In genomic region chr16:33023750-33024149, GRCm38 (mm10) we compare ENCODE assay signal across 8 mouse cellular contexts. TPM values are rescaled to one million over a fixed set of nuclear protein-coding genes. Genes with fewer than 3 reads are reported as not detected.
DNase-seq lines count a peak whose midpoint lies in the region; ATAC-seq lines count a peak whose summit lies in the region.

No protein-coding gene starts in this region.

- no peak overlapping the region for H3K9ac ChIP-seq in liver, embryonic 12.5 days
- H3K9ac ChIP-seq in intestine, embryonic 15.5 days, result no peak overlapping the region

- intact Hi-C loops in left cerebral cortex, postnatal 14 days (cut with DNase I), result loop anchor here (10.0 kb wide), 1 partner anchor 131 kb away; no protein-coding TSS in a partner anchor

- no peak overlapping the region for H3K27ac ChIP-seq in liver, embryonic 12.5 days
- H3K27ac ChIP-seq in intestine, embryonic 15.5 days, result no peak overlapping the region

- H3K4me3 ChIP-seq in liver, embryonic 12.5 days, result no peak overlapping the region
- no peak overlapping the region for H3K4me3 ChIP-seq in intestine, embryonic 15.5 days (replicated peaks)

- H3K27me3 ChIP-seq in liver, embryonic 12.5 days (replicated peaks), result no peaks in the 10 kb centered on the region
- no peaks in the 10 kb centered on the region for H3K27me3 ChIP-seq in intestine, embryonic 15.5 days (replicated peaks)
- H3K27me3 ChIP-seq in splenic B cell, adult 2 months (ENCODE audit: control insufficient read depth, insufficient read depth, low read length, poor library complexity, severe bottlenecking), result no peaks in the 10 kb centered on the region

- H3K4me1 ChIP-seq in liver, embryonic 12.5 days, result no peaks in the 10 kb centered on the region
- H3K4me1 ChIP-seq in intestine, embryonic 15.5 days (replicated peaks), result peaks cover 8% of the 10 kb centered on the region; the same call in 1 of the 2 replicates

- ATAC-seq in liver, embryonic 12.5 days, result no peak
- ATAC-seq in intestine, embryonic 15.5 days, result peak; percentile 74

- H3K4me2 ChIP-seq in liver, embryonic 12.5 days, result no peak overlapping the region
- H3K4me2 ChIP-seq in intestine, embryonic 15.5 days (replicated peaks), result no peak overlapping the region

- DNase-seq in liver, result peak; percentile 85
- DNase-seq in cerebellum, postnatal 25 days, result peak; percentile 75 to 87
- peak; percentile 79 to 86 for DNase-seq in frontal cortex, postnatal 36 days (ENCODE audit: low spot score in 2 of 2)
- DNase-seq in left cerebral cortex, postnatal 14 days (ENCODE audit: low spot score in 2 of 2), result peak; percentile 82 to 87
- DNase-seq in monocyte, adult 2 months (ENCODE audit: low read depth in 1 of 2, low spot score in 2 of 2), result peak; percentile 62
- DNase-seq in splenic B cell, adult 2 months (ENCODE audit: low read depth, low spot score), result peak; percentile 90

- no peaks in the 10 kb centered on the region for H3K36me3 ChIP-seq in liver, embryonic 12.5 days
- H3K36me3 ChIP-seq in intestine, embryonic 15.5 days, result no peaks in the 10 kb centered on the region
- no peaks in the 10 kb centered on the region for H3K36me3 ChIP-seq in splenic B cell, adult 2 months (ENCODE audit: control insufficient read depth, insufficient read depth, low read length, poor library complexity, severe bottlenecking)

- H3K9me3 ChIP-seq in liver, embryonic 12.5 days (replicated peaks), result no peaks in the 10 kb centered on the region
- H3K9me3 ChIP-seq in intestine, embryonic 15.5 days, result no peaks in the 10 kb centered on the region

- 2% methylated on average over 4 of the region's 4 CpGs for WGBS in liver, embryonic 12.5 days (ENCODE audit: insufficient replicate concordance)
- WGBS in intestine, embryonic 15.5 days, result 4% methylated on average over 4 of the region's 4 CpGs

RNA-seq across cellular contexts. Expression of gene Iqcg, which starts 32.3 kb away (rescaled TPM):
- polyA plus RNA-seq in liver, embryonic 12.5 days (2016; fragmentation: Nextera tagmentation; extraction: Ambion mirVana), result 1.4 and 1.7 TPM in 2 replicates
- 1.7 and 1.9 TPM in 2 replicates for polyA plus RNA-seq in intestine, embryonic 15.5 days (2015; fragmentation: Nextera tagmentation; extraction: Ambion mirVana)
- 1 to 10 TPM; 4.4 to 6.2 TPM for total RNA-seq in left cerebral cortex, postnatal 14 days (2021)

RNA-seq across cellular contexts. Expression of gene Rpl35a, which starts 32.5 kb away (rescaled TPM):
- 867 and 937 TPM in 2 replicates for polyA plus RNA-seq in liver, embryonic 12.5 days (2016; fragmentation: Nextera tagmentation; extraction: Ambion mirVana)
- polyA plus RNA-seq in intestine, embryonic 15.5 days (2015; fragmentation: Nextera tagmentation; extraction: Ambion mirVana), result 1,031 and 1,044 TPM in 2 replicates
- total RNA-seq in left cerebral cortex, postnatal 14 days (2021), result 100 to 1,000 TPM; 237 to 241 TPM

RNA-seq across cellular contexts. Expression of gene Lmln, which starts 38.6 kb away (rescaled TPM):
- 1.1 and 1.2 TPM in 2 replicates for polyA plus RNA-seq in liver, embryonic 12.5 days (2016; fragmentation: Nextera tagmentation; extraction: Ambion mirVana)
- polyA plus RNA-seq in intestine, embryonic 15.5 days (2015; fragmentation: Nextera tagmentation; extraction: Ambion mirVana), result 2.0 and 3.4 TPM in 2 replicates
- total RNA-seq in left cerebral cortex, postnatal 14 days (2021), result 10 to 100 TPM; 17.7 to 20.7 TPM
